Mouse (Mus musculus): ENCODE measurements at regions not wholly inside any gene's neighbourhood (a gene's known extent, or its start where the extent isn't known, plus 50 kb on each side); places are given as distances from the start of the nearest gene placed in this dataset.
"Not testable (repeated sequence)": the region's sequence is repeated elsewhere in the genome, so short reads cannot be mapped to it uniquely, and the experiment has no call there.

GRCm38 (mm10) chr5:67487965-67488409, 59.9 kb upstream of the Bend4 start:
- DNase-seq (ENCODE audit: low spot score in 2 of 2): no peak

GRCm38 (mm10) chr5:67490709-67491108, 62.6 kb upstream of the Bend4 start:
- DNase-seq (ENCODE audit: low spot score in 2 of 2): not testable (repeated sequence)

- no peak for DNase-seq (ENCODE audit: low spot score in 2 of 2)
Observed at GRCm38 (mm10) chr5:67492893-67493302, 64.8 kb upstream of the Bend4 start.

GRCm38 (mm10) chr5:67496710-67497109, 68.6 kb upstream of the Bend4 start:
- no peak for DNase-seq (ENCODE audit: low spot score in 2 of 2)

- DNase-seq (ENCODE audit: low spot score in 2 of 2): no peak
Observed at GRCm38 (mm10) chr5:67520251-67520650, 87.4 kb upstream of the Shisa3 start.

- DNase-seq (ENCODE audit: low spot score in 2 of 2): no peak
Observed at GRCm38 (mm10) chr5:67521423-67521912, 86.2 kb upstream of the Shisa3 start.

GRCm38 (mm10) chr5:67530149-67530548, 77.5 kb upstream of the Shisa3 start:
- peak in 1 of 2 experiments; percentile 11 for DNase-seq (ENCODE audit: low spot score in 2 of 2)

- DNase-seq (ENCODE audit: low spot score in 2 of 2): peak in 1 of 2 experiments; percentile 23
Observed at GRCm38 (mm10) chr5:67530957-67531356, 76.7 kb upstream of the Shisa3 start.

GRCm38 (mm10) chr5:67532351-67532750, 75.3 kb upstream of the Shisa3 start:
- peak; percentile 47 to 87 for DNase-seq (ENCODE audit: low spot score in 2 of 2)

- peak in 1 of 2 experiments; percentile 16 for DNase-seq (ENCODE audit: low spot score in 2 of 2)
Observed at GRCm38 (mm10) chr5:67532756-67533255, 74.9 kb upstream of the Shisa3 start.

- DNase-seq (ENCODE audit: low spot score in 2 of 2): no peak
Observed at GRCm38 (mm10) chr5:67534056-67534455, 73.6 kb upstream of the Shisa3 start.

- no peak for DNase-seq (ENCODE audit: low spot score in 2 of 2)
Observed at GRCm38 (mm10) chr5:67537990-67538389, 69.7 kb upstream of the Shisa3 start.

GRCm38 (mm10) chr5:67539591-67540238, 68.0 kb upstream of the Shisa3 start:
- no peak for DNase-seq (ENCODE audit: low spot score in 2 of 2)

- no peak for DNase-seq (ENCODE audit: low spot score in 2 of 2)
Observed at GRCm38 (mm10) chr5:67541867-67542266, 65.8 kb upstream of the Shisa3 start.

- DNase-seq (ENCODE audit: low spot score in 2 of 2): no peak
Observed at GRCm38 (mm10) chr5:67544028-67544589, 63.6 kb upstream of the Shisa3 start.

- no peak for DNase-seq (ENCODE audit: low spot score in 2 of 2)
Observed at GRCm38 (mm10) chr5:67550257-67550656, 57.4 kb upstream of the Shisa3 start.

- no peak for DNase-seq (ENCODE audit: low spot score in 2 of 2)
Observed at GRCm38 (mm10) chr5:67551668-67552390, 55.9 kb upstream of the Shisa3 start.

GRCm38 (mm10) chr5:67552865-67553264, 54.8 kb upstream of the Shisa3 start:
- no peak for DNase-seq (ENCODE audit: low spot score in 2 of 2)

Measured in layer of hippocampus, adult 18-20 months (tissue).